Mouse (Mus musculus): Measurements from ENCODE around the gene Psen1.
A peak's percentile ranks its signal among the peaks of the same experiment; 100 is the strongest.

Psen1 gene

GRCm38 (mm10) chr12:83687934-83688315, at the start of gene Psen1:
Psen1 (plus strand) TSS chr12:83688152.
- DNase-seq (ENCODE audit: low read depth in 1 of 2, low spot score in 2 of 2) = peak; percentile 90 to 92

GRCm38 (mm10) chr12:83641233-83641632, 46.7 kb upstream of the Psen1 start:
- DNase-seq (ENCODE audit: low read depth in 1 of 2, low spot score in 2 of 2) = no peak

- no peak for DNase-seq (ENCODE audit: low read depth in 1 of 2, low spot score in 2 of 2)
Observed at GRCm38 (mm10) chr12:83643116-83643515, 44.8 kb upstream of the Psen1 start.

GRCm38 (mm10) chr12:83650346-83650745, 37.6 kb upstream of the Psen1 start:
- no peak for DNase-seq (ENCODE audit: low read depth in 1 of 2, low spot score in 2 of 2)

- no peak for DNase-seq (ENCODE audit: low read depth in 1 of 2, low spot score in 2 of 2)
Observed at GRCm38 (mm10) chr12:83651414-83651813, 36.5 kb upstream of the Psen1 start.

GRCm38 (mm10) chr12:83685466-83685865, 2.5 kb upstream of the Psen1 start:
- DNase-seq (ENCODE audit: low read depth in 1 of 2, low spot score in 2 of 2) = no peak

- DNase-seq (ENCODE audit: low read depth in 1 of 2, low spot score in 2 of 2) = no peak
Observed at GRCm38 (mm10) chr12:83686575-83687350, 1.2 kb upstream of the Psen1 start.

- peak in 1 of 2 experiments; percentile 38 for DNase-seq (ENCODE audit: low read depth in 1 of 2, low spot score in 2 of 2)
Observed at GRCm38 (mm10) chr12:83688316-83689086, 549 bp downstream of the Psen1 start.

GRCm38 (mm10) chr12:83689087-83689432, 1.1 kb downstream of the Psen1 start:
- DNase-seq (ENCODE audit: low read depth in 1 of 2, low spot score in 2 of 2) = peak in 1 of 2 experiments; percentile 29

GRCm38 (mm10) chr12:83694011-83694410, 6.1 kb downstream of the Psen1 start:
- DNase-seq (ENCODE audit: low read depth in 1 of 2, low spot score in 2 of 2) = no peak

- DNase-seq (ENCODE audit: low read depth in 1 of 2, low spot score in 2 of 2) = no peak
Observed at GRCm38 (mm10) chr12:83694669-83695068, 6.7 kb downstream of the Psen1 start.

- DNase-seq (ENCODE audit: low read depth in 1 of 2, low spot score in 2 of 2) = no peak
Observed at GRCm38 (mm10) chr12:83698637-83699036, 10.7 kb downstream of the Psen1 start.

- no peak for DNase-seq (ENCODE audit: low read depth in 1 of 2, low spot score in 2 of 2)
Observed at GRCm38 (mm10) chr12:83701608-83702007, 13.7 kb downstream of the Psen1 start.

GRCm38 (mm10) chr12:83702796-83703195, 14.8 kb downstream of the Psen1 start:
- DNase-seq (ENCODE audit: low read depth in 1 of 2, low spot score in 2 of 2) = no peak

- no peak for DNase-seq (ENCODE audit: low read depth in 1 of 2, low spot score in 2 of 2)
Observed at GRCm38 (mm10) chr12:83706951-83707350, 19.0 kb downstream of the Psen1 start.

- DNase-seq (ENCODE audit: low read depth in 1 of 2, low spot score in 2 of 2) = no peak
Observed at GRCm38 (mm10) chr12:83708160-83709092, 20.5 kb downstream of the Psen1 start.

- DNase-seq (ENCODE audit: low read depth in 1 of 2, low spot score in 2 of 2) = no peak
Observed at GRCm38 (mm10) chr12:83709934-83710333, 22.0 kb downstream of the Psen1 start.

GRCm38 (mm10) chr12:83713749-83714148, 25.8 kb downstream of the Psen1 start:
- DNase-seq (ENCODE audit: low read depth in 1 of 2, low spot score in 2 of 2) = no peak

- DNase-seq (ENCODE audit: low read depth in 1 of 2, low spot score in 2 of 2) = no peak
Observed at GRCm38 (mm10) chr12:83716416-83717184, 28.6 kb downstream of the Psen1 start.

- no peak for DNase-seq (ENCODE audit: low read depth in 1 of 2, low spot score in 2 of 2)
Observed at GRCm38 (mm10) chr12:83719431-83719830, 31.5 kb downstream of the Psen1 start.

GRCm38 (mm10) chr12:83721281-83721680, 33.3 kb downstream of the Psen1 start:
- no peak for DNase-seq (ENCODE audit: low read depth in 1 of 2, low spot score in 2 of 2)

Data from monocyte, adult 2 months (primary cell).